ENCODE assay signal across 10 mouse cellular contexts in the genomic region with DNA sequence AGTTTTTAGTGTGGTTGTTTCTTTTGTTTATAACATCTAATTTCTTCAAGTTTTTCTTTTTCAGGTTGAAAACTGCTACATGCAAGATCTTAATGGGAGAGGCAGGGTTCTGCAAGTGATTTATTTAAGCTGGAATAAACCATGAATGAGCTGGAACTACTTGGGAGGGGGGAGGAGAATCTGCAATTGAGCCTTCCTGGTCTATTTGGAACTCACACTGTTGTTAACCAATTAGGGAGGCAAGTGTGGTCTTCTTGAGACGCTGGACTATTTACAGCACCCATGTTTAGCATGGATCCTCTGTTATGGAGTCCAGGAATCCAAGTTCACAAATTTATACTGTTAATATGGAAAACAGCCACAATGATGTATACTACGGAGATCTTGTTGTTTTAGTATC. TPM values are rescaled to one million over a fixed set of nuclear protein-coding genes. Genes with fewer than 3 reads are reported as not detected.
A peak's percentile ranks its signal among the peaks of the same experiment; 100 is the strongest.
DNase-seq lines count a peak whose midpoint lies in the region; ATAC-seq and TF ChIP-seq lines count a peak whose summit lies in the region.
"Had no signal": no experiment of that assay in that cellular context is flagged by ENCODE, and none has a peak within 500 bp of the region (broad histone marks: within the 10 kb centered on the region; RNA-seq: fewer than 3 reads in every experiment).

No protein-coding gene starts in this region.

- no peak for TF ChIP-seq CTCF in heart, adult 2 months (IDR thresholded peaks at IDR 0.05)

- peaks cover 43% of the 10 kb centered on the region for H3K4me1 ChIP-seq in heart, embryonic 12.5 days (replicated peaks)
- peaks cover 7% of the 10 kb centered on the region for H3K4me1 ChIP-seq in heart, adult 2 months (ENCODE audit: control insufficient read depth, insufficient read depth, low read length)
- peaks cover 70% of the 10 kb centered on the region for H3K4me1 ChIP-seq in embryonic facial prominence, embryonic 10.5 days
- H3K4me1 ChIP-seq in hindbrain, embryonic 10.5 days (replicated peaks) = peaks cover 58% of the 10 kb centered on the region
- peaks cover 34% of the 10 kb centered on the region for H3K4me1 ChIP-seq in midbrain, embryonic 11.5 days (ENCODE audit: control insufficient read depth, insufficient read depth, low read length)

- ATAC-seq in heart, embryonic 12.5 days (ENCODE audit: insufficient number of reproducible peaks, low FRiP score) = no peak
- ATAC-seq in midbrain, embryonic 11.5 days (ENCODE audit: low FRiP score) = no peak

- no peaks in the 10 kb centered on the region for H3K9me3 ChIP-seq in heart, embryonic 12.5 days (replicated peaks)
- no peaks in the 10 kb centered on the region for H3K9me3 ChIP-seq in embryonic facial prominence, embryonic 10.5 days
- 0 out of 2 replicates have a peak, but pooled peaks cover 3% of the 10 kb centered on the region for H3K9me3 ChIP-seq in hindbrain, embryonic 10.5 days
- no peaks in the 10 kb centered on the region for H3K9me3 ChIP-seq in midbrain, embryonic 11.5 days (ENCODE audit: control insufficient read depth, low read length)

- peaks cover 30% of the 10 kb centered on the region for H3K27me3 ChIP-seq in heart, embryonic 12.5 days (replicated peaks)
- H3K27me3 ChIP-seq in heart, adult 2 months (ENCODE audit: control insufficient read depth, insufficient read depth, low read length) = no peaks in the 10 kb centered on the region
- H3K27me3 ChIP-seq in embryonic facial prominence, embryonic 10.5 days (replicated peaks; ENCODE audit: low read depth, poor library complexity, severe bottlenecking) = peaks cover 88% of the 10 kb centered on the region
- H3K27me3 ChIP-seq in hindbrain, embryonic 10.5 days (ENCODE audit: insufficient read depth, poor library complexity, severe bottlenecking) = peaks cover 98% of the 10 kb centered on the region
- peaks cover 37% of the 10 kb centered on the region for H3K27me3 ChIP-seq in midbrain, embryonic 11.5 days (ENCODE audit: control insufficient read depth, insufficient read depth, low read length)

- DNase-seq in heart, adult 2 months = no peak
- no peak for DNase-seq in embryonic facial prominence, embryonic 10.5 days (ENCODE audit: low spot score)
- no peak for DNase-seq in hindbrain, embryonic 10.5 days (ENCODE audit: low spot score)
- DNase-seq in midbrain, embryonic 11.5 days (ENCODE audit: low spot score, missing footprints) = peak; percentile 90
- no peak for DNase-seq in embryo, embryonic 11 days
- DNase-seq in cerebellum, postnatal 4 days (ENCODE audit: low spot score in 2 of 2) = no peak
- DNase-seq in left cerebral cortex, adult 9 months (ENCODE audit: low spot score in 2 of 2) = no peak
- DNase-seq: retina, postnatal 1 day had no signal

- peaks cover 15% of the 10 kb centered on the region for H3K36me3 ChIP-seq in heart, embryonic 12.5 days
- H3K36me3 ChIP-seq in heart, adult 2 months (ENCODE audit: control insufficient read depth, insufficient read depth, low read length) = no peaks in the 10 kb centered on the region
- peaks cover 23% of the 10 kb centered on the region for H3K36me3 ChIP-seq in embryonic facial prominence, embryonic 10.5 days (replicated peaks)
- peaks cover 13% of the 10 kb centered on the region for H3K36me3 ChIP-seq in hindbrain, embryonic 10.5 days
- no peaks in the 10 kb centered on the region for H3K36me3 ChIP-seq in midbrain, embryonic 11.5 days (ENCODE audit: control insufficient read depth, insufficient read depth, low read length)

- H3K4me3 ChIP-seq in heart, embryonic 12.5 days = peak overlapping the region; percentile 75
- H3K4me3 ChIP-seq in heart, adult 2 months = no peak overlapping the region
- H3K4me3 ChIP-seq in embryonic facial prominence, embryonic 10.5 days = peak overlapping the region; percentile 94
- peak overlapping the region; percentile 85; the same call in 1 of the 2 replicates for H3K4me3 ChIP-seq in hindbrain, embryonic 10.5 days
- H3K4me3 ChIP-seq in midbrain, embryonic 11.5 days (ENCODE audit: low read depth, low read length) = no peak overlapping the region

- no peak for TF ChIP-seq EP300 in heart, adult 2 months (IDR thresholded peaks at IDR 0.05; ENCODE audit: insufficient read depth, low read depth, low read length)

- H3K27ac ChIP-seq in heart, embryonic 12.5 days (ENCODE audit: poor library complexity, severe bottlenecking) = no peak overlapping the region
- no peak overlapping the region; the same call in 1 of the 2 replicates for H3K27ac ChIP-seq in heart, adult 2 months
- no peak overlapping the region for H3K27ac ChIP-seq in embryonic facial prominence, embryonic 10.5 days (replicated peaks)
- no peak overlapping the region for H3K27ac ChIP-seq in hindbrain, embryonic 10.5 days
- H3K27ac ChIP-seq in midbrain, embryonic 11.5 days (ENCODE audit: low read depth, low read length) = no peak overlapping the region

- intact Hi-C loops in heart, adult 2 months (cut with DNase I) = no loop called here

- no peak overlapping the region for H3K9ac ChIP-seq in heart, embryonic 12.5 days
- H3K9ac ChIP-seq in heart, adult 2 months (ENCODE audit: low read depth, low read length) = no peak overlapping the region
- H3K9ac ChIP-seq in midbrain, embryonic 11.5 days (ENCODE audit: low read length) = no peak overlapping the region

- peak overlapping the region; percentile 95 for H3K4me2 ChIP-seq in heart, embryonic 12.5 days
- H3K4me2 ChIP-seq in midbrain, embryonic 11.5 days = no peak overlapping the region

- TF ChIP-seq POLR2A in heart, adult 2 months (IDR thresholded peaks at IDR 0.05; ENCODE audit: insufficient read depth, low read depth, low read length) = no peak

- H3K79me2 ChIP-seq in heart, adult 2 months (replicated peaks; ENCODE audit: control insufficient read depth, insufficient read depth, low read length) = no peaks in the 10 kb centered on the region

- WGBS in heart, embryonic 12.5 days = 55% methylated on average over 2 of the region's 2 CpGs
- 75% methylated on average over 2 of the region's 2 CpGs for WGBS in heart, adult 2 months
- 39% methylated on average over 2 of the region's 2 CpGs for WGBS in embryonic facial prominence, embryonic 10.5 days
- WGBS in hindbrain, embryonic 10.5 days = 51% methylated on average over 2 of the region's 2 CpGs
- WGBS in midbrain, embryonic 11.5 days = 57% methylated on average over 2 of the region's 2 CpGs

RNA-seq across cellular contexts. Expression of gene Sertad4, which starts 2.1 kb away (rescaled TPM):
- polyA plus RNA-seq in heart, embryonic 12.5 days (2016; fragmentation: Nextera tagmentation; extraction: Ambion mirVana) = 18.1 and 18.8 TPM in 2 replicates
- 1 to 10 TPM; 3.3 to 3.9 TPM for total RNA-seq in heart, adult 2 months (2021)
- polyA plus RNA-seq in heart, adult 2 months (2012; rRNA removed) = 4.1 and 7.8 TPM in 2 replicates
- polyA plus RNA-seq in embryonic facial prominence, embryonic 10.5 days (2016; fragmentation: Nextera tagmentation; extraction: Ambion mirVana) = 23.6 and 33.4 TPM in 2 replicates
- 12.7 and 15.5 TPM in 2 replicates for polyA plus RNA-seq in hindbrain, embryonic 10.5 days (2016; fragmentation: Nextera tagmentation; extraction: Ambion mirVana)
- 14.3 and 14.9 TPM in 2 replicates for polyA plus RNA-seq in midbrain, embryonic 11.5 days (2014; fragmentation: Nextera tagmentation; extraction: Ambion mirVana)
- total RNA-seq: hematopoietic stem cell, adult 5-6 weeks had no signal

Comparison
In these comparisons a context has a peak if more than half of its experiments do, and no peak if none do; other contexts are left out.
1. H3K4me3 ChIP-seq: peak in heart, embryonic 12.5 days (single experiment), embryonic facial prominence, embryonic 10.5 days (single experiment) and hindbrain, embryonic 10.5 days (single experiment); none in heart, adult 2 months (single experiment) and midbrain, embryonic 11.5 days (single experiment).